Mouse (Mus musculus): ENCODE measurements around the gene Gng3. TPM values are rescaled to one million over a fixed set of nuclear protein-coding genes. Genes with fewer than 3 reads are reported as not detected.
"Not testable (repeated sequence)": the region's sequence is repeated elsewhere in the genome, so short reads cannot be mapped to it uniquely, and the experiment has no call there.

Gene Gng3
- polyA plus RNA-seq, 1 experiment: 1.6 TPM

DNA sequence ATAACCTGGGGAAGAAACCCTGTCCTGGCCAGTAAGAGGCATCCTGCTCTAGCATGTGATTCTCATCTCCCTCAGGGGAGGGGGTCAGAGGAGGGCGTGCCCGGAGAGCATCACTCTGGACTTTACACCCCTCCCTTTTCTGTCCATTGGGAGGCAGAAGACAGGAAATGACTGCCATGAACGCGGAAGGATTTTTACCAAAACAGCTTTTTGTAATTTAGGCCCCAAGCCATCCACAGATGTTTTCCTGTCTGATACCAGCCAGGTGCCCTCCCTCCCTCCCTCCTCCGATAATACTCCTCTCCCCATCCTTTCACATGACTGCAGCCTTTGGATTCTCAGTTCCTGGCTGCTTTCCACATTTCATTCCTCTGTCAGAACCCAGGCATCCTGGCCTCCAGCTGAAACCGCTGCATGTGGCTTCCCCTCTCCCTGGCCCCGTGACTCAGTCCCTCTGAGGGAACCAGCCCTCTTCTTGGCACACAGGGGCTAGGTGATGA is 11.5 kb upstream of the Gng3 start, which contains the start of gene Lrrn4cl:
Gene Lrrn4cl, plus strand, starts transcription at position 367 of the 500 bp plus-strand sequence.
- WGBS: 27% methylated on average over 7 of the region's 7 CpGs
- DNase-seq (ENCODE audit: low read depth, low spot score): no peak

DNA sequence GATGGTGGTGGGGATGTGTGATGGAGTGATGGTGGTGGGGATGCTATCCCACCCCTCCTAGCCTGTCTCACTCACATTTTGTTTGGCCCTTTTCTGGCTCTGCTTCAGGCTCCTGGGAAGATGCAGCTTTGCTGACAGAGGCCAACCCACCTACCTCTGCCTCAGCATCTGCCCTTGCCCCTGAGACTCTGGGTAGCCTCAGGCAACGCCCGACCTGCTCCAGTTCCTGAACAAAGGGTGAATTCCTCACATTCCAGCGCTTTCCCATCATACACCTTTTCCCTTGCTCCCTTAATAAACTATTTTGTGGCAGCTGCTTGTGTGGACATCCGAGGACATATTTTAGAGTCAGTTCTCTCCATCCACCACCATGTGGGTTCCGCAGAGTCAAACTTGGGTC is 9.4 kb upstream of the Gng3 start:
- WGBS: 78% methylated on average over 5 of the region's 5 CpGs
- no peak for DNase-seq (ENCODE audit: low read depth, low spot score)

DNA sequence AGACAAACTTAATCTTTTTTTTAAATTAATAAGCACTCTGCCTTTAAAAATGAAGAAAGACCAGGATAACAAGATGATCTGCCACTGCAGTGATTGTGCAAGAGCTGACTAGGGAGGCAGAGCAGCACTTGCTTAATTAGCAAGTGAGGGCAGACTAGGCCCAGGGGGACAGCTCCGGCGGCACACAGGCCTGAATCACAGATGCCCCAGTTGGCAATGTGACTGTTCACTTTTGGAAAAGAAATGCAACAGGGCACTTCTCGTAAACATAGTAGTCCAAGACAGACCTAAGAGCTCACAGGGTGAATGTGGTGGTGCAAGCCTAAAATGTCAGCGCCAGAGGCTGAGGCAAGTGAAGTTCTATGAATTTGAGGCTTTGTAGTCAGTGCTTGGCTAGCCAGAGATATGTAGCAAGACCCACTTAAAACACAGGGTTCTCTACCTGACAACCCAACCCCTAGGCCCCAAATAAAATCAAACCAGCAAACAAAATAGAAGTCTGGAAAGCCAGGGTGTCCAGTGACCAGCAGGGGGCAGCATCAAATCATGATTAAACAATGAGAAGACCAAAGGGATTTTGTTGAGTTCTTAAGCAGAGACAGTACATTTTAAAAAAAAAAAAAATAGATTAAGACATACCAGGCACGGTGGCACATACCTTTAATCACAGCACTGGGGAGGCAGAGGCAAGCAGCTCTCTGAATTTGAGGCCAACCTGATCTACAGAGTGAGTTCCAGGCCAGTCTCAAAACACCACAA is 5.6 kb upstream of the Gng3 start:
- peak; percentile 56 for DNase-seq (ENCODE audit: low read depth, low spot score)

DNA sequence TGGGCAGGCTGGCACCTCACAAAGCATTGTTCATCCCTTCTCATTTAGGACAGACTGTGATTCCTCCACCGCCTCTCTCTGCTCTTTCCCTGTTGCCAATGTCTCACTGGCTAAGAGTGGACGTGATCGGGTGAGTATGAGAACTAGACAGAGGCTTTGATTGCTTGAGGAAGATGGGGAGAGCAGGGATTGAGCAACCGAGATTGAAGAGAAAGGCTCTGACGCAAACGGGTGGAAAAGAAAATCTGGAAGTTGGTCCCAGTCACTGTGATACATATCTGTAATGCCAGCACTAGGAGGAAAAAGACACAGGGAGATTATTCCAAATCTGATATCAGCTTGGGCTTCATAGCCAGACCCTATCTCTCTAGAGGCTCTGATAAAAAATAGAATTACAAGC is 4.0 kb upstream of the Gng3 start:
- 88% methylated on average over 6 of the region's 6 CpGs for WGBS

More for the DNA sequence above, 5.6 kb upstream of the Gng3 start:
- 66% methylated on average over 5 of the region's 5 CpGs for WGBS

DNA sequence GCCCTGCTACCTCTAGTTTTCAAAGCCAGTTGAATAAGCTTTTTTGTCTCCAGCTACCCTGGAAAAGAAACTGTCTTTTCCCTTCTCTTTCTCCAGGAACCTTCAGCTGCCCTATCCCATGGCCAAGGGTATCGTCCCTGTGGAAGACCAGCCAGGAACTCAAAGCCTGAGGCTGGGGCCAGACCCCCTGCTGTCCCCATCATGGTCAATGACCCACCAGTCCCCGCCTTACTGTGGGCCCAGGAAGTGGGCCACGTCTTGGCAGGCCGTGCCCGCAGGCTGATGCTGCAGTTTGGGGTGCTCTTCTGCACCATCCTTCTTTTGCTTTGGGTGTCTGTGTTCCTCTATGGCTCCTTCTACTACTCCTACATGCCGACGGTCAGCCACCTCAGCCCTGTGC is 2.0 kb upstream of the Gng3 start:
- 90% methylated on average over 7 of the region's 7 CpGs for WGBS

More for the DNA sequence above, 4.0 kb upstream of the Gng3 start:
- DNase-seq (ENCODE audit: low read depth, low spot score): no peak

DNA sequence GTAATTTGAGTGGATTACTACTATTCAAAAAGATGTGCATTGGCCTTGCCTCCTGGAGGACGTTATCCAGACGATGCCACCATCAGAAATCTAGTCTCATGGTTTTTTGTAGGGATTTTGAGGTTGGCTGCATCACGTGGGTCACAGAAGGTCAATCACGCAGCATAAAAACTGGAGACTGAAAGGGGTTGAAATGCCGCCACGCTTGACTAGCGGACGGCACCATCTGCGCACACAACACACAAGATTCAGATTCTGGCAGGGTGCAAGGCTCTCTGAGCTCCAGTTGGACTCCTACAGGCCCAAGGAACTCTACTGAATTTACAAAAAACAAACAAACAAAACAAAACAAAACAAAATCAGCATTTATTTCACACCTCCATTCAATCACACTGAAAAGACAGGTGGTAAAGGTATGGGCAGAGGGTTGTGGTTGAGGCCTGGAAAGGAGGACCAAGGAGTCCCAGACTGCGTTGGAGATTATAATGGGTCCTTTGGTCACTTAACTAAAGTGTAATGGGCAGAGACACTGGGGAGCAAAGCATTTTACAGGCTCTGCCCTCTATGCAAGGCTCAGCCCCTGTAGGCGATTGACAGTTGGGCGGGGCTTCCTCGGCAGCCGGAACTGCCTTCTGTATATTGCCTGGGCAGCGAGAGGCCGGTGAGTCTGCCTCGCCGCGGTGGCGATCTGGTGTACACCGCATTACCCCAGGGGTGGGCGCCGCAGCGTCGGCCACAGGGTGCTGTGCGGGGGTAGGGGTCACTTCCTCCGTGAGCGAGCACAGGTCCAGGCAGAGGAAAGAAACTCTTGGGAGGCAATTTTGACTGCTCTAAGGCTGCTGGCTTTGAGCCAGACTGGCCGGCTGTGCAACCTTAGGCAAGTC is 1.2 kb upstream of the Gng3 start:
- WGBS: 29% methylated on average over 29 of the region's 29 CpGs

More for the DNA sequence above, 2.0 kb upstream of the Gng3 start:
- DNase-seq (ENCODE audit: low read depth, low spot score): no peak

DNA sequence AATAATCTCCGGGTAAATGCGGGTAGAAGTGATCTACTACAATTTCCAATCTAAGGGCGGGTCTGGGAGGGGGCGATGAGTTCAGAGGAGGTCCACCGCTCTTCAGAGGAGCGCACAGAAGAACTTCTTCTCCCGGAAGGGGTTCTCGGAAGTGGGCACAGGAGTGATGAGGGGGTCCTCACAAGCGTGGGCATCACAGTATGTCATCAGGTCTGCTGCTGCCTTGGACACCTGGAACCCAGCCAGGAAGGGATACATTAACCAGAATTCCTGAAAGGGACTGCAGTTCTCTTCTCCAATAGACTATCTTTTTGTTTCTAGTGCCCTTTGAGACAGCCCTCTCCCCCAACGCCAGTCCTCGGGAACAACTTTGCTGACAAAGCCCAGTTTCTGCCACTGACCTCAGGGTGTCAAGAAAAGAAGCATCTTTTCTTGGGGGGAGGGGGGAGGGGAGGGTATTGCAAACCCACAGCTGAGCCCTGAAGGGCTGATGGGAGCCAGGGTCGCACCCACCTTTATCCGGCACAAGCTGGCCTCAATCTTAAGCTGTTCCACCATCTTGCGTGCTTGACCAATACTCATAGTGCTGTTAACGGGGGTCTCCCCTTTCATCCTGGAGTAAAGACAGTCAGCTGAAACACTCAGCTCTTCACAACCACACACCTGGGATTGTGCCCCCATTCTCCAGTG is 808 bp downstream of the Gng3 start:
- WGBS: 23% methylated on average over 15 of the region's 15 CpGs
- DNase-seq (ENCODE audit: low read depth, low spot score): no peak

More for the DNA sequence above, 1.2 kb upstream of the Gng3 start:
- no peak for DNase-seq (ENCODE audit: low read depth, low spot score)

DNA sequence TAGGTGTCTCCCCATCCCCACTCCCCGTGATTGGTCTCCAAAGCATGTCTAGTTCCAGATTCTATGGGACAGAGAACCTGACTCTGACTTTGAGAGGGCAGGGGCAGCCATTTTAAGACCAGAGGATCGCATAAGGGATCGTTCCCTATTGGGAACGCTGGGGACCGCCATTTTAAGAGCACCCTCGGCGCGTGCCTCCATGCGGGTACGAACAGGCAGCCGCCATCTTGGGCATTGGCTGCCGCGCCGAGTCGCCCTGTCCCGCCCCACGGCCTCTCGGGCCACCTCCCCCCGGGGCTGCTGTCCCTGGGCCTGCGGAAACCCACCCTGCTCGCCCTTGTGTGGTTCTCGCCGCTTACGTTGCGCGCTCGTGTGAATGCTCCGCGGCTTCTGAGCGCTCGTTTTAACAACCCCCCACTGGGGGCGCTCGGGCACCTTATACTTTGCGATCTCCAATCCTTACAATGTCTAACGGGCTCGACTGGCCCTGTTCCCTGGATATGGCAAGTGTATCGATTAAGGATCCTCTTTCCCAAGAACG is 1.7 kb downstream of the Gng3 start, which contains the start of gene Bscl2:
Gene Bscl2, plus strand, starts transcription at position 217 of the 541 bp plus-strand sequence.
- WGBS: 1% methylated on average over 38 of the region's 38 CpGs
- no peak for DNase-seq (ENCODE audit: low read depth, low spot score)

DNA sequence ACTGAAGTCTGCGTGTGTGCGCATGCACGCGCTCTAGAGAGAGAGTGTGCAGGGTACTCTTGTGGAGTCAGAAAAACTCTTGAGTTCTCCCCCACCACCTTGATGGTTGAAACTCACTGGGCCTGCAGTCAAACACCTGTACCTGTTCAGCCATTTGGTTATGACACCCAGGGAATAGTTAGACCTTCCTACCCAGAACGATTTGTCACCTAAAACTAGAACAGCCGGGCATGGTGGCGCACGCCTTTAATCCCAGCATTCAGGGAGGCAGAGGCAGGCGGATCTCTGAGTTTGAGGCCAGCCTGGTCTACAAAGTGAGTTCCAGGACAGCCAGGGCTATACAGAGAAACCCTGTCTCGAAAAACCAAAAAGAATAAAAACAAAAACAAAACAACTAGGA is 2.7 kb downstream of the Gng3 start:
- DNase-seq (ENCODE audit: low read depth, low spot score): not testable (repeated sequence)
- 95% methylated on average over 10 of the region's 10 CpGs for WGBS

DNA sequence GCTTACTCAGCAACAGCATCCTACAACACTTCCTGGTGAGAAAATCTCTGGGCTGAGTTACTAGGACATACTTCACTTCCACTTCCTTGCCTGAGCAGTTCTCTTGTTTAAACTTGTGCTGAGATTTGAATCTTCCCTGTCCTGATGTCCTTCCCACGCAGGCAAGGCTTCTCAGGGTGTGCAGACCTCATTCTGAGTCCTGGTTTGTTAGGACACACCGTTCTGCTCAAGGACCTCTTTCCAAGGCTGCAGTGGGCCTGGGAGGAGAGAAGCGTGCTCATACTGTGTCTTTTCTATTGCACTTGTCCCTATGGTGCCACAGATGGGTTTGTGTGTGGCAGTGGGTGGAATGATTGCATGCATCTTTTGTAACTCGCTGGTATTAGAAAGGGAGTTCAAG is 6.0 kb downstream of the Gng3 start:
- 85% methylated on average over 4 of the region's 4 CpGs for whole genome bisulfite sequencing
- no peak for DNase-seq (ENCODE audit: low read depth, low spot score)

DNA sequence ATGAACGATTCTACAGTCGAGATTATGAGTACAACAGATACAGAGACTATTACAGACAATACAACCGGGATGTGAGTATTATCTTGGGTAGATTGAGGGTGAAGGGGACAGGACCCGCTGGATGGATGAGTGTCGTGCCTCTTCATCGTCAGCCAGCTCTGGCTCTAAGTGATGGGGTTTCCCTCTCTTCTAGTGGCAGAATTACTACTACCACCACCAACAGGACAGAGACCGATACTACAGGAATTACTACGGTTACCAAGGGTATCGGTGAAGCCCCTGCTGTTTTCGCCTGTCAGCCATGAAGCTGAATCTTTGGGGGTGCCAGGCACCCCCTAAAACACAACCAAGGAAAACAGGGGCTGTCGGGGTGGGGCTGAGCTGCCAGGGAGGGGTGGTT is 7.7 kb downstream of the Gng3 start:
- 85% methylated on average over 11 of the region's 11 CpGs for WGBS
- DNase-seq (ENCODE audit: low read depth, low spot score): no peak

DNA sequence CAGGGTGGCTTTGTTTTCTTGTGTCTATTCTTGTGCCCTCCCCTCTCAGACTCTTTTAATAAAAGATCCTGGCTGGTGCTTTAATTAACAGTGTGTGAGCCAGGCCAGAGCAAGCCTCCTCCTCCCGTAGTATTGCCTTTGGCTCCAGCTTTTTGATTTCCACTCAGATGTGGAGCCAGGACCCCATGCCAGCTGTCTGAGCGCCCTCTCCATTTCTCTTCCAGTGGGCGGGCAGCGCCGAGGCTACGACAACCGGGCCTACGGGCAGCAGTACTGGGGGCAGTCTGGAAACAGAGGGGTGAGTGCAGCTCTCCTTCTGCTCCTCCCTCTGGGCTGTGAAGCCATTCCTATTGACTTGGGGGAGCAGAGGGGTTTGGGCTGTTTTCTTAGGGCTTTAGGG is 8.3 kb downstream of the Gng3 start:
- 91% methylated on average over 8 of the region's 8 CpGs for WGBS
- no peak for DNase-seq (ENCODE audit: low read depth, low spot score)

DNA sequence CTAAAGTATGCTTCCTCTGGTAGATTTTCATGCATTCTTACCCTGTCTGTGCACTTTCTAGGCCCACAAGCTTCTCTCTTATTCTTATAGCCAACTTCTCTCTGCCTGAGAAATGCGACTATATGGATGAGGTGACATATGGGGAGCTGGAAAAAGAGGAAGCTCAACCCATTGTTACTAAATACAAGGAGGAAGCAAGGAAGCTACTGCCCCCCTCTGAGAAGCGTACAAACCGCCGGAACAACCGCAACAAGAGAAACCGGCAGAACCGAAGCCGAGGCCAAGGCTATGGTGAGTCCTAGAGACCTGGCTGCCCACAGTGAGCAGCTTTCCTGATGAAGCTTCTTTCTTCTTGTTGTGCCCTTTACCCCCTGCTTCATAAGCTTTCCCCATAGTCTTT is 9.3 kb downstream of the Gng3 start, which contains the start of gene AC129217.1:
Gene AC129217.1, plus strand, starts transcription at position 114 of the 400 bp plus-strand sequence.
- no peak for DNase-seq (ENCODE audit: low read depth, low spot score)
- 81% methylated on average over 8 of the region's 8 CpGs for WGBS

DNA sequence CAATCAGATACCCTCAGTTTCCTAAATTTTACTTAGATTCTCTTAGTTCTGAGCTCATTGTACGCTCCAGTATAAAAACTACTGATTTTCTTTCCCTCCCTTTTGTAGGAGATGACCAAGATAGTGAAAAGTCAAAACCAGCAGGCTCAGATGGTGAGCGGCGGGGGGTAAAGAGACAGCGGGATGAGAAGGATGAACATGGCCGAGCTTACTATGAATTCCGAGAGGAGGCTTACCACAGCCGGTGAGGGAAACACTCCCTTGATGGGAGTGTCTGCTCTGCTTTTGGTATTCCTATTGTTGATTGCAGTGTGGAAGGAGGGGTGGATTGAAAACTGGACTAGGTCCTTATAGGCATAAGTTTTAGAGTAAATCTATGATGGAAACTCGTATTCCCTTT is 16.3 kb downstream of the Gng3 start:
- no peak for DNase-seq (ENCODE audit: low read depth, low spot score)
- WGBS: 36% methylated on average over 8 of the region's 8 CpGs

DNA sequence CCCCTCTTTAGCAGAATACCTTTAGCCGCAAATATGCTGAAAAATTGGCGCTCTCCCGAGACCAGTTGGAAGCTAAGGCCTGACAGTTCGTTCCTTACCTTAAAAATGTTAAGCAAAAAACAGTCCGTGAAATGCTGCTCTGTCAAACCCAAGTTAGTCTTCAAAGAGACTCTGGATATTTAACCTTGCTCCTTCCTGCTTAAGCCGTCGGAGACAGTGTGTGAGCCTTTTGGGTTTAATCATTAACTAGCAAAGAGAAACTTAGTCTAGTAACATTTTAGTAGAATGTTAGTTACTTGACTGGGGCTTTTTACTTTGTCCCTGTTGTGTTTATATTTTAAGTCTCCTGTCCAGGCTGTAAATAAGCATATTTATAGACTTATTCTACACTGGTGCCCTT is 17.8 kb downstream of the Gng3 start:
- WGBS: under 1% methylated on average over 7 of the region's 7 CpGs
- DNase-seq (ENCODE audit: low read depth, low spot score): no peak

DNA sequence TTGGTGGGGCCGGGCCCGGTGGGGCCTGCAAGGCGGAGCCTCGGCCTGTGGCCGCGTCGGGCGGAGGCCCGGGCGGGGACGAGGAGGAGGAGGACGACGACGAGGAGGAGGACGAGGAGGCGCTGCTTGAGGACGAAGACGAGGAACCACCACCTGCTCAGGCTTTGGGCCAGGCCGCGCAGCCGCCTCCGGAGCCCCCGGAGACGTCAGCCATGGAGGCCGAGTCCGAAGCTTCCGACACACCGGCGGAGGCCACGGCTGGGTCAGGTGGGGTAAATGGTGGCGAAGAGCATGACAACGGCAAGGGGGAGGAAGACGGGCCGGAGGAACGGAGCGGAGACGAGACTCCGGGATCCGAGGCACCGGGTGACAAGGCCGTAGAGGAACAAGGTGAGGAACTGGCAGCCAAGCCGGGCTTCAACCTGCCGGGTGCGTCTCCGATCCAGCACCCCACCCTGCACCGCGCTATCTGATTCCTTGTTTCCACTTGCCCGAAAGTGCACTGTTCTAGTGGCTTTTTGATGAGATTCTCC is 18.5 kb downstream of the Gng3 start:
- DNase-seq (ENCODE audit: low read depth, low spot score): no peak

DNA sequence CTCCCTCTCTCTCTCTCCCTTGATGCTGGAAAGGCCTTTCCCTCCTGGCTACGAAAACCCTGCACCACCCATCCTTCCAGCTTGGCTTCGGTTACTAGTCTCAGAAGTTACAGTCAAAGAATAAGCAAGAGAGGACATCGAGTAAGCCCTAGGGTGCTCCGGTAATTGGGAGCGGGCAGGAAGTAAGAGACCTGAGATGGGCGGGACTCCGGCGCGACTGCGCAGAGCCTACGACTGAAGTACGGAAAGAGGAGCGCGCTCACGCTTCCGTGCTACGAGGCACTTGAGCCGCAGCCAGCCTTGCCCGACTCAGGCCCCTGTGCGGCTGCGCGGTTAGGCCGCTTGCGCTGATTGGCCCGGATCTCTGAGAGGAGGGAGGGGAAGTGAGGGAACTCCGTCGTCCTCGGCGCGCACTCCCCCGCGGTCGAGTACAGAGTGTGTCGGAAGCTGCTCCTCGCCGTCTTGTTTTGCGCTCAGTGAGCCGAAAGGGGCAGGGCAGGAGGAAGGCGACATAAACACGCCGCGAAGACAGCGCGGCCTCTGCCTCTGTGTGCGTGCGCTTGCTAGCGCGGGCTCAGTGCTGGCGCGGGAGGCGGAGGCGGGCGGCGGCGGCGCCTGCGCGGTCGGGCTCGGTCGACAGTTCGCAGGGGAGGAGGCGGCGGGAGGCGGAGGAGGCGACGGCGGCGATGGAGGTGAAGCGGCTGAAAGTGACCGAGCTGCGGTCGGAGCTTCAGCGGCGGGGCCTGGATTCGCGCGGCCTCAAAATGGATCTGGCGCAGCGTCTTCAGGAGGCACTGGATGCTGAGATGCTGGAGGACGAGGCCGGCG is 19.2 kb downstream of the Gng3 start, which contains the start of gene Hnrnpul2:
Gene Hnrnpul2, plus strand, starts transcription at position 415 of the 828 bp plus-strand sequence.
- peak; percentile 94 for DNase-seq (ENCODE audit: low read depth, low spot score)
- under 1% methylated on average over 83 of the region's 83 CpGs for WGBS

More for the DNA sequence above, 18.5 kb downstream of the Gng3 start:
- 1% methylated on average over 48 of the region's 48 CpGs for WGBS
